Mouse (Mus musculus): ENCODE results near the gene Tesc.

The Tesc gene

DNA sequence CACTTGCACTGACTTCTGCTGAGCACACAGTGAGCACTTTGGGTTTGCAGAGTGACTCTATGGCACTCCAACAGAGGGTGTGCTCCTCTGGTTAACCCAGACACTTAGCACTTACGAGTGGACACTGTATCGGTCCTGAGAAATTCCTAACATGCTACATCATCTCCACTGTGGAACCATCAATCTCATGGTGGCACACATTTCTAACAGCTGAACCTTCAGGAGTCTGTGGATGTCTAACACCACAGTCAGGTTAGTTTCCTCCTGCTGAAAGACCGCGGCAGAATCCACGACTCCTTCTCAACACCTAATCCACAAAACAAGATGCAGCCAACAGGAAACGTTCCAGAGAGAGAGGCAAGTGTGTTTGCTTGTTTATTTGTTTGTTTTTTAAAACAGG lies 51.0 kb downstream of the Tesc start:
- no peak for DNase-seq

DNA sequence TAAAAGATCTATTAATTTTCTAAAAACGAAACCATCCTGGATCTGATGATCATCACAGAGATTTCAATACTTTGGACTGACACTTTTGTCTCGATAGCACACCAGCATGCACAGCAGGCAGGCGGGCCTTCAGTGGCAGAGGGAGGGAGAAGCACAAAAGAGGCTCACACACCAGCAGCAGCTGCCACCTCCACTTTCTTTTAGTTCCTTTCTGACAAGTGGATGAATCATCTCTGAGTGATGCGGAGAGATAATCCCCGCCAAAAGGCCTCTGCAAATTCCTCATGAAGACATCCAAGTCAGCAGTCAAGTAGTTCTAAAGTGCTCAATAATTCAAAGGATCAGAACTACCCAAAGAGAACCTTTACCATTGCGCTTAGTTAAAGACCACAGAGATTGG lies 51.8 kb downstream of the Tesc start:
- DNase-seq: no peak

DNA sequence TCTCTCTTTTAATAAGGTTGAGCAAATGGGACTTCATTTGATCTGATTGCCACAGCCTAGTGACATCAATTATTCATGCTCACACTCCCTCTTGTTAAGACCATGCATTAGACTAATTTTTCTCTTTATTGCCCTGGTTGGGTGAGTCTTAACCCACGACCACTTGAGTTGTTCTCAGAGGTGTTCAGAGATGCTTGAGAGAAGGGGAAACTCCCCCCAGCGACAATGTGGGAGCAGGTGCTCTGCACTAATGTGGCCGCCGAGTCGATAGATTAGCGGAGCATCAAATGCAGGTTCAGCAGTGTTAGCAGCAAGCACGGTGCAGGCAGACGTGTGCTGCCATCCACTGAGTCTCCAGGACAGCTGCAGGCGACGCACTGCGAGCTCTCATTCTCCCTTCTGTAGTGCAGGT lies 52.3 kb downstream of the Tesc start:
- DNase-seq: no peak

DNA sequence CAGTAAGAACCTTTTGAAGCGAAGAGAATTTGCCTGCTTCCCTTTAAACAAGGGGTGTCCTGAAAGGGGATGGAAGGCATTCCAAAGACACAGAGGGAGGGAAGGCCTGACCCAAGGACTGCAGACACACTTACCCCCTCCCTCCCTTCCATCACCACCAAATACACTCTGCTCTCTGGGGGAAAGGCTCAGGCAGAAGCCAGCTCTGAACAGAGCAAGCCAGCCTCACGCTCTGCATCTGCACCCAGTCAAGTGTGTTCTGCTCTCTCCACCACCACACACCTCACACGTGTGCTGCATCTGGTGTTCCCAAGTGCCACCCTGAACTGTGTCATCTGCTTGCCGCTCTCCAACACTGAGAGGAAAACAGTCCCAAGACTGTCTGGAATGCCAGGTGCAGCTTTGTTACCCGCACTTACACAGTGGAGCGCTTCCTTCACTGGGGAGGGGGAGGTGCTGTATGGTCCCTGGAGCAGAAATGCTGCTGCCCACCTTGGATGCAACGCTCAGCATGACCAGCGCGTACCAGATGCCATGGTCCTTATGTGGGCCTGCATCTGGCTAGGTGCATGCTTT lies 53.9 kb downstream of the Tesc start:
- DNase-seq: no peak

DNA sequence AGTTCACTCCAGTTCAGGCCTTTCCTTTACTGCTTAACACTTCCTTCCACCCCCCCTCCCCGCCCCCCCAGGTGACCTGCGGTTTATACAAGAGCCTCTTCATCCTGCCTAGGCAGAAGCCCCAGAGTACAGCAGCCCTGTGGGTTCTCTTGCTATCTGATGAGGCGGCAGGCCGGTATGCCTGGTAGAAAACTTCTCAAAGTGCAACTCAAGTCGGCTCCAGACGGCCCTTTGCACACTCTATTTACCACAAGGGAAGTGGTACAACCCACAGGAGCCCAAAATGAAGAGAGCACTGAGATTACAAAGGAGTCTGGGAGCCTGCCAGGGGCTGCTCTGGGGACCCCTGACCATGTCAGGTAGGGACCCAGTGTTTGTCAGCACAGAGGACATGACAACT lies 54.5 kb downstream of the Tesc start:
- DNase-seq: no peak

DNA sequence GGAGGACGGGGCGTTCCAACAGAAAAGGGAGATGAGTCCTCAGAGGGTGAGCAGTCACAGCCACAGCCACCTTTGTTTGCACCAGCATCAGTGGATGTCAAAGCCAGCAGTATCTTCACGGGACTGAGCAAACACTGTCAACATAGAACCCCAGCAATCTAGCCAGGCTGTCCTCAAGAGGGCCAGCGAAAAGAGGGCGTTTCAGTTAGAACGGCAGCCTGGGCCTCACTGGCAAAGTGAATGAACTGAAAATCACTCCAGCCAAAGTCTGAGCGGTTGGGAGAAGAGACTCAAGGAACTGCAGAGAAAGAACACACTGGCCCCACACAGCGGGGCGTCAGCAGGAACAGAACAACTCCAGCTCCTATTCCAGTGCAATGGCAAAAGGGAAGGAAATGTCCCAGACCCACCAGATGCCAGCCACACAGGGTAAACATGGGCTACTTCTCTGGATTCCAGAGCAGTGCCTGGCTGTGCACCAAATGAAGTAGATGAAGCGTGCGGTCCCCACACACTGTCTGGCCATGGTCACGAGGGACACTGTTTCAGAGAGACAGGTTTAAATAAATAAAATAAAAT lies 55.6 kb downstream of the Tesc start:
- DNase-seq: peak; percentile 68 to 75

DNA sequence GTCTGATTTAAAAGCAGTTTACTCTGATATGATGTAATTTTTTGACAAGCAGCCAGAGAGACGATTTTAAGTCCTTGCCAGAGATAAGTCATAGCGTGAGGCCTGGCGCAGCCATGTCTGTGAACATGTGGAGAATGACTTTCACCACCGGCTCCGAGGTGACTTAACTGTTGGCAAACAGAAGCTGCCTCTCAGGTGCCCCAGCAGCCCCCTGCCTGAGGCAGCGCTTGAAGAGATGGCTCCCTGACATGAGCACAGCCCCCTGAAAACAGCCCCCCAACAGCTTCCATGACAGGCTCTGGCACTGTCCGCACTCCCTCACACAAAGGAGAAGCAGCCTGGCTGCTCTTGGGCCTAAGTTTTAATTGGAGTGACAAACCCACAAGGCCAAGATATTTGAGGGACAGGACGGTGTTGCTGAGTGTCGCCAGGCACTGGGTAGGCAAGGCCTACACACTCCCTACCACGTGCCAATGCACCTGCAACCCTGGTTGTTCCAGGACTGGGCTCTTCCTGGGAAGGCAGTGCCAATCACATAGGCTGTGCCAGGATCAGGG lies 56.7 kb downstream of the Tesc start:
- DNase-seq: peak; percentile 69 to 71

DNA sequence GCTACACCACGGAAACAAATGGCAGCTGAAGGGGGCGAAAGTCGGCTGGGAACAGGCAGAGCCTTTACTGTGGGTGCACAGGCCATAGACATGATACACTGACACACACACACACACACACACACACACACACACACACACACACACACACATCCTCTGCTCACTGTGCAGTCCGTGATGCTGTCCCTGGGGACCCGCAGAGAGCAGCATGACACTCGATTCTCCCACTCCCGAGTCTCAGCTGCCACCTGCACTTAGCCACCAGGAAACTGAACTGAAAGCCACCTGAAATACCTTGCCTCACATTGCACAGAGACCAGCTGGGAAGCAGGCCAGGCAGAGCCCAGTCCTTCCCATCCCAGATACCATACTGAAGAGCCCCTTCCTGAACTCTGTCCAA lies 57.8 kb downstream of the Tesc start:
- no peak for DNase-seq

DNA sequence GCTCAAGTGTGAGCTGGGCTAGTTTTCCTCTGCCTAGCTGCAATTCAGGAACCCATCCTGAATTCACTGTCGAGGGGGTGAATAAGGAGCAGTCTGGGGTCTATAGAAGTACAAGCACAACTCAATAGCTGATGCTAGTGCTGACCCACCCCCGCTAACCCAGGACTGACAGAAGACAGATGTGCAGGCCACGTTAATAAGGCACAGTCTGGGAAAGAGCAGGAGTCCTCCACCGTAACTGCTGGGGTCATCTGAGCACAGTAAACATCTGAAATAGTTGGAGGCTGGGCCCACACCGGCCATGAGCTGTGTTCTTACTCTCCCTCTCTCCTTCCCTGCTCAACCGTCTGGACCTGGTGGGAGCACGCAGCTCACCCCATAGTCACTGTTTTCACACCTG lies 59.4 kb downstream of the Tesc start:
- DNase-seq: no peak

DNA sequence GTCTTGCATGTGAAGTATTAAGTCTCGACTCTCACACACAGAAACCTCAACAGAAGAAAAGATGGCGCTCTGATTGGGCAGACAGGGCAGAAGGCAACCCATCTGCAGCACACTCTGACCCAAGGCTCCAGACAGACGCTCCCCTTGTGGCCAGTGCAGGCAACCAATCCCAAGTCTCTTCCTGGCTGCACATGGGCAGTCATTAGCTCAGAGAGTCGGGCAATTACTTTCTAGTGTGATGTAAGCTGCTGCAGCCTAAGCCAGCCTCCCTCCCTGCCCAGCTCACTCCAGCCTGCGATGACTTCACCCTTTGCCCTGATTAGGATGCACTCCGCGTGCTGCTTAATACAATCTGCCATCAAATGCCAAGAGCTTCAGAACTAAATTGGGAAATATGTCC lies 61.6 kb downstream of the Tesc start:
- DNase-seq: peak; percentile 69 to 75

DNA sequence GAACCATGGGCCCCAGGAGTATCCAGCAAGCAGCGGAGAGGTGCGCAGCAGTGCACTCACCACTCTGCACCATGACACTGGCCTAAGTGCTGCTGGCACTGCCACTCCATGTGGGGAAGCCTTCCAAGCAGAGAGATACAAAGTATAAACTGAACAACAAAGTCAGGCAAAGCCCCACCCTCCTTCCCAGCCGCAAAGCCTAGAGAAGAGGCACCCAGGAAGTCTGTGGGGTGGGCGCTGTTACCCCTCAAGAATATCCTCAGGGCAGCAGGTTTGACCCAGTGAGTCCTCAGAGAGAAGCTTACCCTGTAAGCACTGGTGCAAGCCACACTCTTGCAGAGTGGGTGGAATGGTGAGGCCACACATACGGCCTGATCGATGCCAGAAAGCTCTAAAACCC lies 62.6 kb downstream of the Tesc start:
- DNase-seq: no peak

DNA sequence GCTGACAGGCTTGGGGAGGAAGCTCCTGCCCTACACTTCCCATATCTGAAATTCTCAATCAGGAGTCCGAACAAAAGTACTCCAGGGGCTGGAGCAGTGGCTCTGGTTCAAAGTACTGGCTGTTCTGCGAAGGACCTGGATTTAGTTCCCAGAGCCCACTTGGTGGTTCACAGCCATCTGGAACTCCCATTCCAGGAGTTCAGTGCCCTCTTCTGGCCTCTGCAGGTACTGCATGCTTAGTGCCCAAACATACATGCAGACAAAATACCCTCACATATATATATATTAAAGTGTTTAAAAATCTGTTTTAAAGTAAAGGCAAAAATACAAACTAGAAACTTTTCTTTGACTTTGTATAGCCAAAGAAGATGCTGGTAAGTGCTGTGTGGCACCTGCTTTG lies 63.3 kb downstream of the Tesc start:
- DNase-seq: peak; percentile 60 to 66

DNA sequence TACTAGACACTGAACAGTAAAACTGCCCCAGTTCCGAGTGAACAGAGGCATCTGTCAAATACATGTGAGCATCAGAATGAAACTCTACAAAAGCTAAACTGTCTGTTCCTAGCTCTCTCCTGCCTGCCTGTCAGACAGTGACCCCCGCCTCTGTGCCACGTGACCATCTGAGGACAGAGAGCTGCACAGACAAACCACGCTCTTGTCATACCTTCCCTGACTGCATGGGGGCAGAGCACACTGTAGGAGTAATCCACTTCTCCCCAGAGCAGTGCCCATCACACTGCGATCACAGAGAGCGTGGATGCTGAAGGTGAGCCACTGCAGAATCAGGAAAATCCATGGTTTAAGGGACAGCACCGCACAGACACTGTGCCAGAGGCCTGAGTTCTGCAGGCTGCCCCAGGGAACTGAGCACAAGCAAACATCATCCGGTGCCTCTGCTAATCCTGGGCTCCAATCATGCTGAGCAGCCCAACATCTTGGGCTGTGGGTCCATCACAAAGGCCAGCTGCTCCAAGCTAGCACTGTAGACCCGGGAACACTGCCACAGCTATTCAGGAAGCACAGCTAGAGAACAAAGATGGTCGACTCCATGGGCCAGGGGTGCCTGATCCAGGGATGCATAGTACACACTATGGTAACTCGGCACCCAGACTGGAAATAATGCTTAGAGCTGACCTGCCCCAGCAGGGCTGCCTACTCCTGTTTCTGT lies 65.9 kb downstream of the Tesc start:
- peak; percentile 48 to 63 for DNase-seq

DNA sequence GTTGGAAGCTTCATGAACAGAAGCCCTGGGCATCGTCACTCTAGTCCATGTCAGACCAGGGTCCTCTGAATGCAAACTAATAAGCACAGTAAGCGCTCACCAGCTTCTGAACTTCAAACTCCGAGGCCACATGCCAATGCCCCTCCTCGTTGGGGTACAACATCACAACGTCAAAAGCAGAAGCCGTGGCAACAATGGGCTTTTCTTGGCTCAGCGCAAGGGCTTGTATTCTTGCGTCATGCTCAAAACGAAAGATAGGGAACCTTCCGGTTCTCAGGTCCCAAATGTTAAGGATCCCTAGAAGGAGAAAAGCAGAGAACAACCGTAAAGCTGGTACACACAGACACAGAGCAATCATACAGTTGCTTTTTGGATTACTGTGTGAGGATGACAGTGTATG lies 67.9 kb downstream of the Tesc start:
- DNase-seq: no peak

DNA sequence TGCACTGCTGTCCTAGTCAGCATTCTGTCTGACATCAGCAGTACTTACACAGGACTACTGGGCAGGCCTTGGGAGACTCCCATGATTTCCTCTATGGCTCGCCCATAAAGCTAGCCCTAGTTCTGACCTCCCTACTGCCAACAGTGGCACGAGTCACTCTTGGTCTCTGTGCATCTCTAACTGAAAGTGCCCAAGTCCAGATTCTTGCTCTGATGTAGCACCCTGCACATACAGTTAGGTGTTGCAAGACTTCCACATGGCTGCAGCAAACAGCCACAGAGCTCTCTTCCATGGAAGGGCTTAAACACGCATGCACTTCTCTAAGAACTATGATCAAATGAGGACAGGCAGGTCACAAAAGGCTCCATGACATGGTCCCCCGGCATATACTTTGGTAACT lies 68.3 kb downstream of the Tesc start:
- DNase-seq: no peak

DNA sequence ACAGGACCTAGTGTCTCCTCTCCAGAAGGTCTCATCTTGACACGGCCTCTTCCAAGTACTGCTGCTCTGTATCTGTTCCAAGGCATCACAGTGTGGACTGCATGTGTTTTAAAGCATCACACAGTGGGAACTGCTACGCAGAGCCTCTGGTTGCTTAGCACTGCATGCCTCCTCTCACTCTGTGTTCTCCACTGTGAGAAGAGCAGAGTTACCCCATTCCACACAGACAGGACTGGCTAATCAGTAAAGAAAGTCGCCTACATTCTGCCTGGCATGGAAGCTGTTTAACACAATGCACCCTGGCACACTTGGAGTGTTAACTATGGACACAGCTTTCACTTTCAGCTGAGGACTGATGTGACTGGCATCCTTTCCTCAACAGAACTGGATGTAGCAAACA lies 68.8 kb downstream of the Tesc start:
- DNase-seq: no peak

DNA sequence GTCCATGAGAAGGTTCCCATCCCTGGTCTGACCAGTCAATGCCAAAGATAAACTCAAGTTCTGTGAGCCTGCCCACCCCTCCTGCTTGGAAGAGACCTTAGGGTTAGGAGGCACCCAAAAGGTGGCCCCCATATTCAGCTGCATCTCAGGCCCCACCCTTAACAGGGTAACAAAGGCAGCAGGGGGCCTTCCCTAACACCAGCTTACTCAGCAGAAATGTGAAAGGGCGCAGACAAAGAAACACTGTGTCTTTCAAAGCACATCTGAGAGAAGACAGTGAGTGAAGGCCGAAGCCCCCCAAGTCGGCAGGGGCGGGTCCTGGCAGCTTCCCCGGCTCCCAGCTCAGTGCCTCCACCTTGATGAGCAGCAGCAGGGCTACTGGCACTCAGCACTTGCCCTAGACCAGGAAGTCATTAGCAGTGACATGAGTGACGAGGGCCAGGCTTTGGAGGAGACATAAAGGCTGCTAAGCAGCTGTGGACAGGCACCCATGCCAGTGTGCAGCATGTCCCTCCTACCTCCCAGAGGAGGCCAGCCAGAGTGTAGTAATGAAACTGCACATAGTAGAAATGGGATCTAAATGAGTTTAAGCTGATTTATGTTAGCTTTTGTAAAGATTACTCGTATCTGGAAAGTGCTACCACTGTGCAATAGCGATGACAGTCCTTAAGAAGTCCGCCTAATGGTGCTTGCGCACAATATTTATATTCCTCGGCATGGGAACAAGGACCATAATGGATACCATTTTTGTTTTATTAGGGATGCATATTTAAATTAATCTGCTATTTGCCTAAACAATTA lies 71.7 kb downstream of the Tesc start:
- peak in 1 of 2 experiments; percentile 53 for DNase-seq

DNA sequence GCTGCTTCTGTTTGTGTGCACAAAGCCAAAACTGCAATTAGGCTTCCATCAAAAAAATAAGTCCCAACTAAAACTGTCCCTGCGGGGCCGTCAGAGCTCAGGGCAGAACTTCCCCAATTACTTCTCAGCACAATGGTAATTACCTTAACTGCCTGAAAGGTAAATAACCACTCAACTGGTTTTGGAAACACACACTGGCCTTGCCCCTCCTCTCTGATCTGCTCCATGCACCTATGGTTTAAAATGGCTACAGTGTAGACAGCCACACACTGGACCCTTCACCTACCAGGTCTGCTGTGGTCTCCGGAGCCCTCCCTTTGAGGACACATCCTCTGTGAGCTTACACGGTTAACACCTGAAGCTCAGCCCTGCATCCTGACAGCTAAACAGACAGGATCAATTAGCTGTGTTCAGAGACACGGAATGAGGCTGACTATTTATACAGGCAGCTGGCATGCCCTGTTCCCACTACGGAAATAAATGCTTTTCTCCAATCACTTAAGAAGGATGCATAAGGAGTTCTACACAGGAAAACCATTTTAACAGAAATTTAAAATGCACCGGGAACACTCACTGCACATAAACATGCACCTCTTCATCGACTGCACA lies 72.4 kb downstream of the Tesc start:
- no peak for DNase-seq

DNA sequence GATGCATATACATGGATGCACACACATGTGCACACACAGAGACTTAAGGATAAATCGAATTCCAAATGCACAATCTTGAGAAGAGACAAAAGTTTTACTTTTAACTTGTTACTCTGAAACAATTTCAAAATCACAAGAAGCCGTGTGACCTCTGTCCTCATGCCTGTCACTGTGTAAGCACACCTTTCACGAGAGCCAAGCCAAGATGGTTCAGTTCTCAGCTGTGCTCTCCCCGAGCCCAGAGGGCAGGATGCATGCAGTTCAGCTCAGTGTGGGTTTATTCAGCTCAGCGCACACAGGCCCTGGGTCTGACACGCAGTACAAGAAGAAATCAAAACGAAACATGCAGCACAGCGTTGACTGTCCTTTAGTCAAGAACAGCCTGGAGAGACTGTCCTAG lies 78.0 kb downstream of the Tesc start:
- DNase-seq: no peak

DNA sequence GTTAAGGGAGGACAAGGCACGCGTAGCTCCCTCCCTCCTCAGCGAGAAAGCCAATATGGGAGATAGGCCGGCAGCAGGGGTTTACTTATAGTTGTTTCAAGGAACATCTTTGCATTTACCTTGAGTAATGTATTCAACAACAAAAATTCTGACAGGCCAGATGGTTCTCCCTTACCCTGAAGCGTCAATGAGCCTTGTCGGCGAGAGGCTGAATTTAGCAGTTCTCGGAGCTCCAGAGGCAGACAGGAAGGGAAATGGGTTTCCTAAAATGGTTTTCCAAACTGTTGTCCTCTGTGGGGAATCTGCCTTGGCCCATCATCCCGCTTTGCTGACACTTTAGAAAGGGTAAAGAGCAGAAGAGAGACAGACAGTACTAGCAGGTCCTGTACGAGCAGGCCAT lies 79.1 kb downstream of the Tesc start:
- no peak for DNase-seq

DNA sequence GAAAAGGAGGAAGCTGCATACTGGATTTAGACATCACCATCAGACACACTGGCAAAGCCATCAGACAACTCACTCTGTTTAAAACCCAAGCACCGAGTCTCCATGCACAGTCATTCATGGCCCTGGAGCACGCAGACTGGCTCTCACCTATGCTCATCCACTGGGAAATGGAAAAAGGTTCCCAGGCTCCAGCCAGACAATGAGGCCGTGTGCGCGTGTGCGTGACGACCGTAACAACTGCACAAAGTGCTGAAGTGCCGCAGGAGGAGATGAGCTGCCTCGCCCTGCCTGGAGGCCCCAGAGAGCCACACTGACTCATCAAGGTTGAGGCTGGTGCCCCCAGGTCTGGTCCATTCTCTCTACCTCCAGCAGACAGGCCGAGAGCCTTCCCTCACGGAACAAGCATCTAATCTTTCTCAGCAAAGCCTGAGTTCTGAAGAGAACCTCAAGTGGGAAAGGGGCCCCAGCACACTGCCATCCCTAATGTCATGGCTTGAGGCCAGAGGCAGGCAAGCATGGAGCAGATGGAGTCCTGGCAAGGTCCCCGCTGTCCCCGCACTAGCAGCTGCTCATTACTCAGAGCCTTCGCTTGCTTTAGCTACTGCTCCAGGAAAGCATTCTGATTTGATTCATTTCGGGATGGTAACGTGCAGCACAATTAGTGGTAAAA lies 80.7 kb downstream of the Tesc start:
- peak; percentile 97 for DNase-seq

DNA sequence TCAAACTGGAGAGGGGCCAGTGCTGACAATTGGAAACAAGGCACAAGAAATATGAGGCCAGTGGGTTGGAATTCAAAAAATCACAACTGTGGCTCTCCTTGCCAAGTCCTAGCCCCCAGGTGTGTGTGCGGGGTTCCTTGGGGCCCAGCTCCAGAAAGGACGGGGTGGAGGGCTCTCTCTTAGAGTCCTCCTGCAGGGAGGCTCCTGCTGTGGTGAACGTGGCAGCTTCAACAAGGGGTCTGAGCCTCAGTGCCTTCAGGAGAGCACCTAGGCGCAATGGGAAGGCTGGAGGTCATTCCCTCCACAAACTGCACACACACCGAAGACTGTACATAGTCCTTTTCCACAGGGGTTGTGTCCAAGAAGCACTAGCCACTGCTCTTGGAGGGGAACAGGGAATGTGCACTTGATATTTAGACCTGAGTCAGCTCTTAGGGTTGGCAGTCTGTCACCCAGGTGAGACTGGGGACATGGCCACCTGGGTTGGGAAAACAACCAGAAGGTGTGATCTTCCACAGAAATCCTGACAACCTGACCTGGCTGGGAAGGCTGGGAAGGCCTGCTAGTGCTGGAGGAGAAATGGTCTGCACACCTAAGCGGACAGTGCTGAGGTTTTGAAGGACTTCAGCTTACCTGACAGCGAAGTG lies 81.4 kb downstream of the Tesc start:
- DNase-seq: no peak

Measured in cerebellum, postnatal 10 days (tissue).